Comparison of ENCODE assay signal across 10 mouse cellular contexts in the genomic region with DNA sequence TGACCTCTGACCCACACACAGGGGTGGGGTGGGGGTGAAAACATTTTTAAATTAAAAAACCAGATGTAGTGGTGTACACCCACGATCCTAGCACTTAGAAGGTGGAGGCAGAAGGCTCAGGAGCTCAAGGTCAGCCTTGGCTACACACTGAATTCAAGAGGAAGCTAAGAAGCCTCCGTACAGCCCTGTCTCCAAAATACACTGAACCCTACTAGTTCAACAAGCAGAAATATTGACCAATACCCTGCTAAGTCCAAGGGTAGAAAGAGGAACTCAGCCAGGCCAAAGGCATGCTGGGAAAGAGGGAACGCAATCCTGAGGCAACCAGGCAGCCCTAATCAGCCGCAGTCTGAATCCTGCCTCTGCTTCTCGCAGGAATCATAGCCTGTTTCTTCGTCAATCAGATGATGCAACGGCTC. TPM values are rescaled to one million over a fixed set of nuclear protein-coding genes. Genes with fewer than 3 reads are reported as not detected.
DNase-seq lines count a peak whose midpoint lies in the region; ATAC-seq and TF ChIP-seq lines count a peak whose summit lies in the region.
"Had no signal": no experiment of that assay in that cellular context is flagged by ENCODE, and none has a peak within 500 bp of the region (broad histone marks: within the 10 kb centered on the region; RNA-seq: fewer than 3 reads in every experiment).

No protein-coding gene starts in this region.

- H3K9me3 ChIP-seq in hindbrain, embryonic 12.5 days (replicated peaks), result no peaks in the 10 kb centered on the region
- H3K9me3 ChIP-seq in hindbrain, embryonic 16.5 days (ENCODE audit: control insufficient read depth, low read length), result no peaks in the 10 kb centered on the region
- H3K9me3 ChIP-seq in heart, postnatal 0 days (replicated peaks; ENCODE audit: control insufficient read depth, low read length), result no peaks in the 10 kb centered on the region
- no peaks in the 10 kb centered on the region for H3K9me3 ChIP-seq in midbrain, embryonic 13.5 days
- H3K9me3 ChIP-seq: forebrain, embryonic 10.5 days had no signal

- WGBS in hindbrain, embryonic 12.5 days, result 63% methylated on average over 7 of the region's 7 CpGs
- 59% methylated on average over 7 of the region's 7 CpGs for WGBS in hindbrain, embryonic 16.5 days
- 59% methylated on average over 7 of the region's 7 CpGs for WGBS in heart, postnatal 0 days
- 3% methylated on average over 7 of the region's 7 CpGs for whole genome bisulfite sequencing in macrophage (ENCODE audit: missing documents)
- WGBS in midbrain, embryonic 13.5 days, result 56% methylated on average over 7 of the region's 7 CpGs

- no peak overlapping the region for H3K4me3 ChIP-seq in hindbrain, embryonic 12.5 days
- no peak overlapping the region for H3K4me3 ChIP-seq in hindbrain, embryonic 16.5 days (ENCODE audit: low read length)
- H3K4me3 ChIP-seq in heart, postnatal 0 days (ENCODE audit: low read depth, low read length), result no peak overlapping the region
- H3K4me3 ChIP-seq in macrophage (ENCODE audit: inconsistent target), result peak overlapping the region; percentile 12; the same call in 1 of the 2 replicates
- H3K4me3 ChIP-seq in midbrain, embryonic 13.5 days (replicated peaks), result no peak overlapping the region
- H3K4me3 ChIP-seq: forebrain, embryonic 10.5 days had no signal

- H3K79me2 ChIP-seq in macrophage (ENCODE audit: inconsistent target), result peaks cover 12% of the 10 kb centered on the region

- intact Hi-C loops in left cerebral cortex, postnatal 36 days (cut with DNase I), result loop anchor here (2.0 to 5.0 kb wide), 3 partner anchors 41 to 218 kb away; no protein-coding TSS in a partner anchor

- no peak for TF ChIP-seq CTCF in heart, postnatal 0 days (IDR thresholded peaks at IDR 0.05; ENCODE audit: low read depth)

- H3K4me2 ChIP-seq in hindbrain, embryonic 12.5 days (replicated peaks), result no peak overlapping the region
- H3K4me2 ChIP-seq in hindbrain, embryonic 16.5 days (ENCODE audit: low read length), result no peak overlapping the region
- no peak overlapping the region for H3K4me2 ChIP-seq in heart, postnatal 0 days (ENCODE audit: low read depth, low read length)
- H3K4me2 ChIP-seq in midbrain, embryonic 13.5 days (replicated peaks), result no peak overlapping the region

- peak; percentile 51 for DNase-seq in c-Kit-positive CD71-positive TER-119-positive erythroid progenitor cells, embryonic 14.5 days (ENCODE audit: low spot score)
- no peak for DNase-seq in heart, postnatal 0 days (ENCODE audit: low spot score)
- no peak for DNase-seq in left cerebral cortex, postnatal 36 days (ENCODE audit: low spot score in 2 of 2)
- DNase-seq in yolk sac, embryonic 10.5 days (ENCODE audit: low spot score), result no peak

- H3K27ac ChIP-seq in hindbrain, embryonic 12.5 days, result 0 out of 2 replicates have a peak overlapping the region, but pooled peaks have one; percentile 12
- H3K27ac ChIP-seq in hindbrain, embryonic 16.5 days (ENCODE audit: low read depth, low read length), result no peak overlapping the region
- 0 out of 2 replicates have a peak overlapping the region, but pooled peaks have one; percentile 80 for H3K27ac ChIP-seq in heart, postnatal 0 days (ENCODE audit: low read depth)
- peak overlapping the region; percentile 79 for H3K27ac ChIP-seq in macrophage
- no peak overlapping the region for H3K27ac ChIP-seq in midbrain, embryonic 13.5 days
- H3K27ac ChIP-seq: forebrain, embryonic 10.5 days had no signal

- no peak for ATAC-seq in hindbrain, embryonic 12.5 days (ENCODE audit: low FRiP score)
- ATAC-seq in hindbrain, embryonic 16.5 days, result no peak
- no peak for ATAC-seq in heart, postnatal 0 days (ENCODE audit: insufficient read depth, low read depth)
- no peak for ATAC-seq in midbrain, embryonic 13.5 days
- ATAC-seq: midbrain, embryonic 16.5 days had no signal

- H3K36me3 ChIP-seq in hindbrain, embryonic 12.5 days, result no peaks in the 10 kb centered on the region
- no peaks in the 10 kb centered on the region for H3K36me3 ChIP-seq in hindbrain, embryonic 16.5 days (ENCODE audit: control insufficient read depth, insufficient read depth, low read length)
- H3K36me3 ChIP-seq in heart, postnatal 0 days (replicated peaks; ENCODE audit: control insufficient read depth, insufficient read depth, low read length), result no peaks in the 10 kb centered on the region
- H3K36me3 ChIP-seq in macrophage (ENCODE audit: inconsistent target), result no peaks in the 10 kb centered on the region
- H3K36me3 ChIP-seq in midbrain, embryonic 13.5 days, result no peaks in the 10 kb centered on the region
- H3K36me3 ChIP-seq: forebrain, embryonic 10.5 days had no signal

- TF ChIP-seq EP300 in heart, postnatal 0 days (IDR thresholded peaks at IDR 0.05; ENCODE audit: low read depth), result no peak

- H3K9ac ChIP-seq in hindbrain, embryonic 12.5 days, result no peak overlapping the region
- no peak overlapping the region for H3K9ac ChIP-seq in hindbrain, embryonic 16.5 days (ENCODE audit: low read depth, low read length)
- no peak overlapping the region for H3K9ac ChIP-seq in heart, postnatal 0 days (replicated peaks; ENCODE audit: low read depth, low read length)
- no peak overlapping the region for H3K9ac ChIP-seq in midbrain, embryonic 13.5 days (replicated peaks)

- H3K27me3 ChIP-seq in hindbrain, embryonic 12.5 days, result peaks cover 7% of the 10 kb centered on the region
- H3K27me3 ChIP-seq in hindbrain, embryonic 16.5 days (replicated peaks; ENCODE audit: control insufficient read depth, insufficient read depth, low read length), result no peaks in the 10 kb centered on the region; the same call in none of the 2 replicates
- H3K27me3 ChIP-seq in heart, postnatal 0 days (ENCODE audit: control insufficient read depth, insufficient read depth, low read length), result no peaks in the 10 kb centered on the region
- H3K27me3 ChIP-seq in midbrain, embryonic 13.5 days, result peaks cover 26% of the 10 kb centered on the region

- peaks cover 20% of the 10 kb centered on the region for H3K4me1 ChIP-seq in hindbrain, embryonic 12.5 days
- H3K4me1 ChIP-seq in hindbrain, embryonic 16.5 days (ENCODE audit: control insufficient read depth, insufficient read depth, low read depth, low read length), result peaks cover 12% of the 10 kb centered on the region
- peaks cover 31% of the 10 kb centered on the region for H3K4me1 ChIP-seq in heart, postnatal 0 days (ENCODE audit: control insufficient read depth, insufficient read depth)
- peaks cover 25% of the 10 kb centered on the region for H3K4me1 ChIP-seq in midbrain, embryonic 13.5 days (replicated peaks)

RNA-seq across cellular contexts. Expression of gene Epb41, which starts 3.2 kb away (rescaled TPM):
- 198 and 210 TPM in 2 replicates for polyA plus RNA-seq in hindbrain, embryonic 12.5 days (2016; fragmentation: Nextera tagmentation; extraction: Ambion mirVana)
- polyA plus RNA-seq in hindbrain, embryonic 16.5 days (2015; fragmentation: Nextera tagmentation; extraction: Ambion mirVana), result 43.1 and 60.9 TPM in 2 replicates
- 47.3 and 52.8 TPM in 2 replicates for total RNA-seq in heart, postnatal 0 days (2014; rRNA removed; ENCODE audit: low replicate concordance)
- polyA plus RNA-seq in heart, postnatal 0 days (2015; fragmentation: Nextera tagmentation; extraction: Ambion mirVana), result 21.2 and 26.6 TPM in 2 replicates
- total RNA-seq in macrophage (2018; cell fraction: chromatin; rRNA removed), result 100 to 1,000 TPM in 19 of 26 experiments, 10 to 100 TPM in 7; 15.5 to 258 (median 152) TPM
- total RNA-seq in macrophage (2018; cell fraction: cytosol; rRNA removed), result 10 to 100 TPM; 43.0 to 71.9 (median 59.2) TPM
- 100 to 1,000 TPM in 7 of 26 experiments, 10 to 100 TPM in 19; 20.4 to 144 (median 81.0) TPM for total RNA-seq in macrophage (2018; cell fraction: nucleus; rRNA removed)
- 45.7 to 91.9 TPM (median 56.7 TPM) in 3 replicates for polyA plus RNA-seq in macrophage (2018)
- polyA plus RNA-seq in midbrain, embryonic 13.5 days (2015; fragmentation: Nextera tagmentation; extraction: Ambion mirVana), result 120 and 122 TPM in 2 replicates
- 10 to 100 TPM; 36.5 to 44.3 TPM for total RNA-seq in left cerebral cortex, postnatal 36 days (2021)

RNA-seq across cellular contexts. Expression of gene Gm10300, which starts 3.8 kb away (rescaled TPM):
- polyA plus RNA-seq in hindbrain, embryonic 12.5 days (2016; fragmentation: Nextera tagmentation; extraction: Ambion mirVana), result 0.09 TPM in 2 replicates
- 0.09 TPM in 1 of 2 replicates, not detected in the other for polyA plus RNA-seq in hindbrain, embryonic 16.5 days (2015; fragmentation: Nextera tagmentation; extraction: Ambion mirVana)
- total RNA-seq in heart, postnatal 0 days (2014; rRNA removed; ENCODE audit: low replicate concordance), result 1.7 TPM in 1 of 2 replicates, not detected in the other
- polyA plus RNA-seq in heart, postnatal 0 days (2015; fragmentation: Nextera tagmentation; extraction: Ambion mirVana), result 0.18 TPM in 2 replicates
- 1 to 10 TPM in 8 of 26 experiments, under 1 TPM in 6, not detected in 12; 0.29 to 2.7 (median 1.2) TPM for total RNA-seq in macrophage (2018; cell fraction: chromatin; rRNA removed)
- total RNA-seq in macrophage (2018; cell fraction: cytosol; rRNA removed), result under 1 TPM in 15 of 26 experiments, not detected in 11; 0.03 to 0.29 (median 0.14) TPM
- total RNA-seq in macrophage (2018; cell fraction: nucleus; rRNA removed), result 1 to 10 TPM in 7 of 26 experiments, under 1 TPM in 13, not detected in 6; 0.30 to 3.2 (median 0.57) TPM
- polyA plus RNA-seq in macrophage (2018), result 0.10 to 0.15 TPM (median 0.14 TPM) in 3 replicates
- polyA plus RNA-seq in midbrain, embryonic 13.5 days (2015; fragmentation: Nextera tagmentation; extraction: Ambion mirVana), result not detected in 2 replicates
- total RNA-seq in left cerebral cortex, postnatal 36 days (2021), result under 1 TPM in 1 of 2 experiments, not detected in 1; 0.22 TPM
- polyA plus RNA-seq: forebrain, embryonic 10.5 days; midbrain, embryonic 16.5 days had no signal

Comparison
In these comparisons a context has a peak if more than half of its experiments do, and no peak if none do; other contexts are left out.
1. H3K27ac ChIP-seq: peak in hindbrain, embryonic 12.5 days (single experiment), heart, postnatal 0 days (single experiment) and macrophage (single experiment); none in hindbrain, embryonic 16.5 days (single experiment) and midbrain, embryonic 13.5 days (single experiment).